Mouse (Mus musculus) kidney, adult 9 months (tissue): ENCODE results near the gene Mrpl45.
"Not testable (repeated sequence)": the region's sequence is repeated elsewhere in the genome, so short reads cannot be mapped to it uniquely, and the experiment has no call there.

ENCODE experiments used
- DNase-seq: peaks from one replicate; pipeline ENCODE4 v3.0.0; 2022

Mrpl45 gene

GRCm38 (mm10) chr11:97299939-97300338 is 15.6 kb upstream of the Mrpl45 start:
- no peak for DNase-seq

DNA sequence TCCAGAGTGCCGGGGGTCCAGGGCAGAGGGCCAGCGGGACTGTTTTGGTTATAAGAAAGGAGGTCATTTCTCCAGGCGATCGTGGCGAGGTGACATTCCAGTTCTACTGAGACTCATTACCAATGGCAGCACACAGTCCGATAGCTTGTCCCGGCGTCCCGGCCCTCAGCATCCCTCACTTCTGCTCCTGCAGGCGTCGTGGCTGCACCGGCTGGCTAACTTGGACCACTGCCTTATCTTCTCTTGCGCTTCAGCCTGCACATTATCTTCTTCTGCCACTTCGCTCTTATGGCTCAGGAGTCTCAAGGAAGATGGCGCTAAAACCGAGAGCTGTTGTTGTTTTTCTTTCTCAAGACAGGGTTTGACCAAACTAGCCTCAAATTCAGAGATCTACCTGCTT is 14.1 kb upstream of the Mrpl45 start:
- DNase-seq = no peak

DNA sequence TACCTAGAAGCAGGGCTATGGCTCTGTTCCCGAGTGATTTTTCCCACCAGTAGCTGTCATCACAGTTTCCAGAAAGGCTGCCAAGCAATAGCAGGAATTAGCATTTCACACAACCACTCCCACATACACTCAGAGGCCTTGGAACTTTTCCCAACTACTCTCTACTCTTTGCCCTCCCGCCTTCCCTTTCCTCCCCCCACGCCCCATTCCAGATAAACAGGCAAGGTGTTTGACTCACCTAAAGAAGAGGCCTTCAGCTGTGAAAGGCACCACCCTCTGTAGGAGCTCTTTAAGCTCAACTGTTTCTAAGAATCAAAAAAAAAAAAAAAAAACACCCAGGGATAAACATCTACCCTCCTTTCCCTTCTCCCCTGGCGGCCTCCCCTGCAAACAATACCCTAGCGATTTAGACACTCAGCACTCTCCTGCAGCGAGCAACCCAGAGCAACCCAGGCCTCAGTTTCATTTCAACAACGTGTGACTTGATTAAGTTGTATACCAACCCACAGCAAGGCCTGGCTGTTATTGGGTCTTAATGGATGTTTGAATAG is 13.2 kb upstream of the Mrpl45 start:
- peak; percentile 80 for DNase-seq

- DNase-seq = no peak
Measured at GRCm38 (mm10) chr11:97304631-97305030, 10.9 kb upstream of the Mrpl45 start.

DNA sequence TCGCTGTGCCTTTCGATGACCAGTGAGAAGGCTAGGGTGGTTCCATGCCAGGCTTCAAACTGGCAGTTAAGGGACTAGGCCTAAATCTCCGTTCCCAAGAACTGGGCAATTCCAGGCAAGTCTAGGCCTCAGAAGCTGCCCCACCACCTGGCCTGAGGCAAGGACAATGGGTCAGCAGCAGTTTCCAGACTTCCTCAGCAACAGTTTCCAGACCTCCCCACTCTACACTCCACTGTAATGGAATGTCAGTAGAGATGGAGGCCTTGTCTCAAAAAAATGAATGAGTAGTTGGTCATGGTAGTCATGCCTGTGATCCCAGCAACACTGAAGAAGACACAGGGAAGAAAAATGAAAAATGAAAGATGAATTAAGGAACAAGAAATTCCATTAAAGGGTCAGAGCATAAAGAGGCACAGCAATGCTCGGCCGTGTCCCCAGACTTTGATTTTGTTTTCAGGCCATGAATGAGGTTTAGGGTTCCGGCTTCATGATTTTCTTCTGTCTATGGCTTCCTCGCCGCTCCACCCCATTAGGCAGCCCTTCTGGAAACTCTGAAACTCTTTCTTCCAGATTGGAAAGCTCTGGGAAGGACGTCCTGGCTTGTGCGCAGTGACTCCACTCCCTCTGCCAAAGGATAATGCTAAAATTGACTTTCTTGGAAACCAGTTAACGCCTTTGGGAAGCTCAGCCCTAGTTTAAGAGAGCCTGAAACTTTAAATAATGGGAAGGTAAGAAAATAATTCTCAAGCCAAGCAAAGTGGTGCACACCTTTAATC is 8.0 kb upstream of the Mrpl45 start:
- DNase-seq = no peak

DNA sequence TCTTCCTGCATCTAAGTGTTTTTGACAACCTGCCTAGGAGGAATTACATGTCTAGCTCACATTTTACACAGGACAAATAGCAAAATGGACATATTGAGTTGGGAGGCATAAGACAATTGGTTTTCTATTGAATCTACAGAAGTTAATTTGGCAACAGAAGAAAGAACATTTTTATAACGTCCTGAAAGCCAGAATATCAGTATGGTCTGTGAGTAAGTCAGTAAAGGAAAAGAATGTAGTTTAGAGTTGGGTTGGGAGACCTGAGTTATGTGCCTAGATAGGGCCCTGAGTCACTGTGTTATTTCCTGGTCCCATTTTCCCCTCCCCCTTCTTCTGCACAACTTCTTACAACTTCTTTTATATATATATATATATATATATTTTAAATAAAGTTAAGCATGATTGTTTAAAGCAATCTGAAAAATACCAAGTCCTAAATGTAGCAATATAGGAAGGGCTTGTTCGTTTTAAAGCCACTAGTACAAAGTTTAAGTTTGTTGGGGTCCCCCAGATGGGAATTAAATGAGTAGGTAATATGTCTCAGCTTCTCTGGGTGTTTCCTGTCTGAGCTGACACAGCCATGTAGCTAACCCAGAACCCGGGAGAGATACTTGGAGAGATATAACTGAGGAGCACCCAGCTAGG is 6.6 kb upstream of the Mrpl45 start:
- no peak for DNase-seq

DNA sequence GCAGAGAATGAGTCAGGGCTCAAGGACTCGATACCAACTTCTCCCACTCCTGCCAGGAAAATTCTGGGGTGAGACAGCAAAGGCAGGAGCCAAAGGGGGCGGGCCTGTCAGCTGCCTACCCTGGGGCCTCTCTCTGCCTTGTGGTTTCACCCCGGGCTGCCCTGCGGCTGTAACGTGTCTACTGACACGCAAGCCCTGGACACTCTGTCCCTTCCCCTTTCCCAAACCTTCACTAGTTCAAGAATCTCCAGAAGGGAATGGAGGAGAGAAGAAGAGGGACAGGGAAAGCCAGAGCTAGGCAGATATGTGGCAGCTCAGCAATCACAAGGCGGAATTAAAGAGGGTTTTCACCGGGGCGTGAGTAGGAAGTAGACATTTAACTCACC is 6.1 kb upstream of the Mrpl45 start:
- DNase-seq = peak; percentile 72

GRCm38 (mm10) chr11:97309911-97310571 is 5.5 kb upstream of the Mrpl45 start:
- DNase-seq = peak; percentile 85

GRCm38 (mm10) chr11:97310895-97311631 is 4.5 kb upstream of the Mrpl45 start:
- peak; percentile 25 for DNase-seq

DNA sequence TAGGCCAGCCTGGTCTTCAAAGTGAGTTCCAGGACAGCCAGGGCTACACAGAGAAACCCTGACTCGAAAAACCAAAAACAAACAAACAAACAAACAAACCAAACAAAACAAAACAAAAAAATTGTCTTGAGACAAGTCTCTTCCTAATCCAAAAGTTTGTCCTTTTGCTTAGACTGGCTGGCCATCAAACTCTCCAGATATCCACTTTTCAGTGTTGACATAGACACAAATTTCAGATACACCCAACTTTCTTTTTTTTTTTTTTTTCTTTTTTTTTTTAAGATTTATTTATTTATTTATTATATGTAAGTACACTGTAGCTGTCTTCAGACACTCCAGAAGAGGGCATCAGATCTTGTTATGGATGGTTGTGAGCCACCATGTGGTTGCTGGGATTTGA is 2.6 kb upstream of the Mrpl45 start:
- DNase-seq = not testable (repeated sequence)

DNA sequence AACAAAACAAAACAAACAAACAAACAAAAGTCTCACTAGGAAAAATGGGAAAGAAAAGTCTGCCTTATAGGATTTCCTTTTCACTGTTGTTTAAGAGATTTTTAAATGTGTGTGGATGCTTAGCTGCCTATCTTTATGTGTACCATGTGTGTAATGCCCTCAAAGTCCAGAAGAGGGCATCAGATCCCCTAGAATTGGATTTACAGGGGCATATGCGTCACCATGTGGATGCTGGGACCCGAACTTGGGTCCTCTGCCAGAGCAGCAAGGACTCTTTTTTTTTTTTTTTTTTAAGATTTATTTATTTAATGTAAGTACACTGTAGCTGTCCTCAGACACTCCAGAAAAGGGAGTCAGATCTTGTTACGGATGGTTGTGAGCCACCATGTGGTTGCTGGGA is 1.4 kb upstream of the Mrpl45 start:
- peak; percentile 42 for DNase-seq

GRCm38 (mm10) chr11:97314751-97315503 is 589 bp upstream of the Mrpl45 start:
- no peak for DNase-seq

DNA sequence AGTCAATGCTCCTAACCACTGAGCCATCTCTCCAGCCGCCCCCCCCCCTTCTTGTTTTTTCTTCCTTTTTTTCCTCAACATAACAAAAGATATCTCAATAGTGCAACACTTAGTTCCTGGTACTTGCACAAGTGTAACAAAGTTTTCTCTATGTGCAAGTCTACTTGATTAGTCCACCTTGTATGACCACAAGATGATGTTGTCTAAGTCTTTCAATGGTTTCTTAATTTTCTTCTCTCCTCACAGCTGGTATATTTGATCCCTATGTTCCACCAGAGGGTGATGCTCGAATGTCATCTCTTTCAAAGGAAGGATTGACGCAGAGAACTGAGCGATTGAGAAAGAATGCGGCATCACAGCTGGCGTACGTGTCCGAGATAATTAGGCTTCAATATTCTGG is 5.7 kb downstream of the Mrpl45 start:
- no peak for DNase-seq

- DNase-seq = not testable (repeated sequence)
Measured at GRCm38 (mm10) chr11:97321894-97322600, 6.5 kb downstream of the Mrpl45 start.

- DNase-seq = no peak
Measured at GRCm38 (mm10) chr11:97325224-97325623, 9.7 kb downstream of the Mrpl45 start.

- peak; percentile 54 for DNase-seq
Measured at GRCm38 (mm10) chr11:97328148-97328547, 12.6 kb downstream of the Mrpl45 start.

- DNase-seq = no peak
Measured at GRCm38 (mm10) chr11:97330315-97330714, 14.8 kb downstream of the Mrpl45 start.

DNA sequence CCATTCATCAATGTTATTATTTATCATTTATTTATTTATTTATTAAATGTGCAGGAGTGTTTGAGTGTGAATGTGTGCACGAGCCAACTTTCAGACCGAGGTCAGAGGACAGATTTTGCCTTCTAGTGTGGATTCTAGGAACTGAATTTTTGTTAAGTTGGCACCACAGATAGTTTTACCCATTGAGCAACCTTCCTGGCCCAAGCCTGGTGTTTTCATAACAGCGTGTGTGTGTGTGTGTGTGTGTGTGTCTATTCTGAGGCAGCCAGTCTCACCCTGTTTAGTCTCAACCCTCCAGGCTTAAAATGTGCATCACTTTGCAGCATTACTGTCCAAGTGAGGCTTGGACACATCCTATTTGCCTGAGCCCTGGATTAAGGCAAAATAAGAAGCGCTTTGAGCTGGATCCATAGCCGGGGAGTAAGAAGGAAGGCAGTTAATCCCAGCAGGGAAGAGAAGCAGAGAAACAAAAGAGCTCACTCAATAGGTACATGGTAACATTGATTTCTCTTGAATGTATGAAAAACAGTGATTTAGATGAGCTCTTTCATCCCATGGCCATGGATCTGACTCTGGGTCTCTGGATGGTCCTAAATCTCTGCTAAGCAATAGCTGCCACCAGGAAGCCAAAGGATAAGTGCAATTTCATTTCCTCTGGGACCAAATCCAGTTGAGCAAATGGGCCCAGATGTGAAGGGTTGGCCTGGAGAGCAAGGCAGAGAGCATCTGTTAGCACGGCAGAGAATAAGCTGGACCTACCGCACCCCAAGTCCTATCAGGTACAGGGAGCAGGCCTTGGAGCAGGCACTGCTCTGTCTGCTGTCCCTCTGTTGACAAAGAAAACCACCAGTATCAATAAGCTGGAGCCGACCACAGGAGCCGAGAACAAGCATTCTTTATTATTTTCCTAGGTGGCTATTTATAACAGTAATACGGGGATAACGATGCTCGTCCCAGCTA is 16.0 kb downstream of the Mrpl45 start:
- DNase-seq = no peak

GRCm38 (mm10) chr11:97333044-97333443 is 17.5 kb downstream of the Mrpl45 start:
- DNase-seq = peak; percentile 74

- no peak for DNase-seq
Measured at GRCm38 (mm10) chr11:97333896-97334295, 18.4 kb downstream of the Mrpl45 start.
